Mouse (Mus musculus): ENCODE measurements around the gene Ppm1n. TPM values are rescaled to one million over a fixed set of nuclear protein-coding genes. Genes with fewer than 3 reads are reported as not detected.

Ppm1n gene
- polyA plus RNA-seq, 1 experiment: 0.62 TPM

- DNase-seq (ENCODE audit: extremely low spot score in 1 of 2, low spot score in 1 of 2): peak; percentile 95 to 98
These were observed 28.8 kb upstream of the Ppm1n start for GRCm38 (mm10) chr7:19308454-19309277.

- DNase-seq (ENCODE audit: extremely low spot score in 1 of 2, low spot score in 1 of 2): peak in 1 of 2 experiments; percentile 84
These were observed 28.0 kb upstream of the Ppm1n start for GRCm38 (mm10) chr7:19307739-19308453.

- DNase-seq (ENCODE audit: extremely low spot score in 1 of 2, low spot score in 1 of 2): no peak
These were observed 27.2 kb upstream of the Ppm1n start for GRCm38 (mm10) chr7:19306819-19307738.

- no peak for DNase-seq (ENCODE audit: extremely low spot score in 1 of 2, low spot score in 1 of 2)
These were observed 26.2 kb upstream of the Ppm1n start for GRCm38 (mm10) chr7:19305796-19306765.

- DNase-seq (ENCODE audit: extremely low spot score in 1 of 2, low spot score in 1 of 2): no peak
These were observed 25.5 kb upstream of the Ppm1n start for GRCm38 (mm10) chr7:19305413-19305735.

GRCm38 (mm10) chr7:19304501-19305412 is 24.9 kb upstream of the Ppm1n start:
- DNase-seq (ENCODE audit: extremely low spot score in 1 of 2, low spot score in 1 of 2): no peak

- peak in 1 of 2 experiments; percentile 84 for DNase-seq (ENCODE audit: extremely low spot score in 1 of 2, low spot score in 1 of 2)
These were observed 23.9 kb upstream of the Ppm1n start for GRCm38 (mm10) chr7:19303770-19304169.

- DNase-seq (ENCODE audit: extremely low spot score in 1 of 2, low spot score in 1 of 2): no peak
These were observed 23.1 kb upstream of the Ppm1n start for GRCm38 (mm10) chr7:19303046-19303305.

GRCm38 (mm10) chr7:19302264-19303045 is 22.6 kb upstream of the Ppm1n start:
- no peak for DNase-seq (ENCODE audit: extremely low spot score in 1 of 2, low spot score in 1 of 2)

GRCm38 (mm10) chr7:19301461-19302263 is 21.8 kb upstream of the Ppm1n start:
- DNase-seq (ENCODE audit: extremely low spot score in 1 of 2, low spot score in 1 of 2): no peak

GRCm38 (mm10) chr7:19300501-19301421 is 20.9 kb upstream of the Ppm1n start:
- peak in 1 of 2 experiments; percentile 87 for DNase-seq (ENCODE audit: extremely low spot score in 1 of 2, low spot score in 1 of 2)

- peak in 1 of 2 experiments; percentile 69 for DNase-seq (ENCODE audit: extremely low spot score in 1 of 2, low spot score in 1 of 2)
These were observed 19.3 kb upstream of the Ppm1n start for GRCm38 (mm10) chr7:19299194-19299593.

- no peak for DNase-seq (ENCODE audit: extremely low spot score in 1 of 2, low spot score in 1 of 2)
These were observed 17.9 kb upstream of the Ppm1n start for GRCm38 (mm10) chr7:19297794-19298193.

- no peak for DNase-seq (ENCODE audit: extremely low spot score in 1 of 2, low spot score in 1 of 2)
These were observed 17.2 kb upstream of the Ppm1n start for GRCm38 (mm10) chr7:19297034-19297433.

- DNase-seq (ENCODE audit: extremely low spot score in 1 of 2, low spot score in 1 of 2): peak; percentile 95 to 99
These were observed 15.8 kb upstream of the Ppm1n start for GRCm38 (mm10) chr7:19295503-19296185.

All from frontal cortex, adult 2 months (tissue).